Mouse (Mus musculus) MEL (cell line): ENCODE measurements around the gene Clstn3.

Experiments
- CHD1 ChIP-seq: IDR thresholded peaks from 2 replicates; pipeline ENCODE4 v1.6.1; 2012; ENCODE audit warnings: low read depth, mild to moderate bottlenecking, inconsistent platforms, low read length, improper control_type of control experiment
- CHD2 ChIP-seq: IDR thresholded peaks from 2 replicates; pipeline ENCODE4 v1.6.1; 2011; ENCODE audit warnings: low read length, improper control_type of control experiment
- CTCF ChIP-seq, 3 experiments: IDR thresholded peaks in 2 of 3; conservative IDR thresholded peaks in 1 of 3; 2 replicates each; pipeline ENCODE4 v1.5.1; 2011 to 2012; ENCODE audit warnings: low read length in 3 of 3, low read depth in 2 of 3, mild to moderate bottlenecking in 2 of 3, improper control_type of control experiment in 1 of 3, inconsistent platforms in 1 of 3, mixed read lengths in 1 of 3, moderate library complexity in 1 of 3; ENCODE audit not compliant: control insufficient read depth in 1 of 3, insufficient read depth in 1 of 3, poor library complexity in 1 of 3, severe bottlenecking in 1 of 3
- EP300 ChIP-seq, 2 experiments: IDR thresholded peaks; 2 replicates each; pipeline ENCODE4 v1.6.1; 2011; ENCODE audit warnings: improper control_type of control experiment in 2 of 2, low read length in 2 of 2, low read depth in 1 of 2, mild to moderate bottlenecking in 1 of 2
- POLR2A ChIP-seq, 2 experiments: IDR thresholded peaks; 2 replicates each; pipeline ENCODE4 v1.6.1; 2011 to 2012; ENCODE audit warnings: low read length in 2 of 2, mild to moderate bottlenecking in 2 of 2, control low read depth in 1 of 2, improper control_type of control experiment in 1 of 2, low read depth in 1 of 2, moderate library complexity in 1 of 2; ENCODE audit not compliant: control insufficient read depth in 1 of 2, insufficient read depth in 1 of 2, poor library complexity in 1 of 2
- POLR2AphosphoS5 ChIP-seq: IDR thresholded peaks from 2 replicates; pipeline ENCODE4 v1.6.1; 2012; ENCODE audit warnings: low read depth, borderline replicate concordance, mild to moderate bottlenecking, inconsistent platforms, low read length, moderate library complexity, mixed read lengths
- TAL1 ChIP-seq: IDR thresholded peaks from 2 replicates; pipeline ENCODE4 v1.6.1; 2012; ENCODE audit warnings: mild to moderate bottlenecking, inconsistent platforms, low read length, moderate library complexity, mixed read lengths
- ZNF384 ChIP-seq: IDR thresholded peaks from 2 replicates; pipeline ENCODE4 v1.6.1; 2012; ENCODE audit warnings: low read depth, mild to moderate bottlenecking, inconsistent platforms, low read length, improper control_type of control experiment

- TF ChIP-seq CTCF (IDR thresholded peaks at IDR 0.05 in 2 of 3, conservative IDR thresholded peaks at IDR 0.05 in 1 of 3; ENCODE audit: control insufficient read depth in 1 of 3, insufficient read depth in 1 of 3, low read depth in 2 of 3, low read length in 3 of 3, poor library complexity in 1 of 3, severe bottlenecking in 1 of 3) (no peak), CHD2 (no peak), TAL1 (no peak), POLR2AphosphoS5 (no peak), POLR2A (IDR thresholded peaks at IDR 0.05; ENCODE audit: control insufficient read depth in 1 of 2, insufficient read depth in 1 of 2, low read depth in 1 of 2, low read length in 2 of 2, poor library complexity in 1 of 2) (no peak), EP300 (IDR thresholded peaks at IDR 0.05; ENCODE audit: low read depth in 1 of 2, low read length in 2 of 2) (no peak), CHD1 (no peak), ZNF384 (no peak)
Measured at GRCm38 (mm10) chr6:124477221-124477655, 12.6 kb upstream of the Clstn3 start.
